Mouse (Mus musculus) liver, embryonic 13.5 days (tissue): Measurements from ENCODE around the gene Nptx1. TPM values are rescaled to one million over a fixed set of nuclear protein-coding genes. Genes with fewer than 3 reads are reported as not detected.

ENCODE experiments used
- ATAC-seq: fragments of 200-750 bp; cut with Nextera tagmentation; 2 replicates; pipeline ENCODE4 v1.8.0; 2017; ENCODE audit warnings: low read depth, mild to moderate bottlenecking, moderate number of reproducible peaks, moderate library complexity
- DNase-seq: peaks from one replicate; pipeline ENCODE4 v3.0.0; 2022
- H3K27ac ChIP-seq: fragments of 300-500 bp; sonication (generic); 2 replicates; pipeline ENCODE4 v1.5.1; 2015; ENCODE audit warnings: moderate library complexity, mild to moderate bottlenecking, inconsistent platforms
- H3K27me3 ChIP-seq: fragments of 300-500 bp; sonication (generic); 2 replicates; pipeline ENCODE4 v1.6.1; 2015; ENCODE audit warnings: mild to moderate bottlenecking, inconsistent platforms
- H3K36me3 ChIP-seq: fragments of 300-500 bp; sonication (generic); 2 replicates; pipeline ENCODE4 v1.6.1; 2015; ENCODE audit warnings: mild to moderate bottlenecking, inconsistent platforms
- H3K4me1 ChIP-seq: fragments of 300-500 bp; sonication (generic); replicated peaks from 2 replicates; pipeline ENCODE4 v1.6.1; 2015; ENCODE audit warnings: inconsistent platforms
- H3K4me2 ChIP-seq: fragments of 300-500 bp; sonication (generic); 2 replicates; pipeline ENCODE4 v1.6.1; 2015; ENCODE audit warnings: inconsistent platforms, mild to moderate bottlenecking, moderate library complexity
- H3K4me3 ChIP-seq: fragments of 300-500 bp; sonication (generic); replicated peaks from 2 replicates; pipeline ENCODE4 v1.5.1; 2015; ENCODE audit warnings: mild to moderate bottlenecking, inconsistent platforms
- H3K9ac ChIP-seq: fragments of 300-500 bp; sonication (generic); 2 replicates; pipeline ENCODE4 v1.6.1; 2015; ENCODE audit warnings: mild to moderate bottlenecking, inconsistent platforms
- H3K9me3 ChIP-seq: fragments of 300-500 bp; sonication (generic); replicated peaks from 2 replicates; pipeline ENCODE4 v1.6.1; 2016; ENCODE audit warnings: inconsistent platforms
- WGBS: fragments of 180-500 bp; shearing (Covaris S2); methylation state at CpG from one replicate; pipeline ENCODE4 v1.1.7; 2015; ENCODE audit not compliant: insufficient replicate concordance; 5-methylcytosine and 5-hydroxymethylcytosine counted together
- polyA plus RNA-seq: library from polyadenylated mRNA; unstranded; fragments of >200 nt; fragmentation: Nextera tagmentation; extraction: Ambion mirVana; gene quantifications from 2 replicates; pipeline ENCODE4 v1.2.1, GENCODE M21; 2015

The Nptx1 gene
- polyA plus RNA-seq, 1 experiment from 2014 or later: 0.05 TPM

DNA sequence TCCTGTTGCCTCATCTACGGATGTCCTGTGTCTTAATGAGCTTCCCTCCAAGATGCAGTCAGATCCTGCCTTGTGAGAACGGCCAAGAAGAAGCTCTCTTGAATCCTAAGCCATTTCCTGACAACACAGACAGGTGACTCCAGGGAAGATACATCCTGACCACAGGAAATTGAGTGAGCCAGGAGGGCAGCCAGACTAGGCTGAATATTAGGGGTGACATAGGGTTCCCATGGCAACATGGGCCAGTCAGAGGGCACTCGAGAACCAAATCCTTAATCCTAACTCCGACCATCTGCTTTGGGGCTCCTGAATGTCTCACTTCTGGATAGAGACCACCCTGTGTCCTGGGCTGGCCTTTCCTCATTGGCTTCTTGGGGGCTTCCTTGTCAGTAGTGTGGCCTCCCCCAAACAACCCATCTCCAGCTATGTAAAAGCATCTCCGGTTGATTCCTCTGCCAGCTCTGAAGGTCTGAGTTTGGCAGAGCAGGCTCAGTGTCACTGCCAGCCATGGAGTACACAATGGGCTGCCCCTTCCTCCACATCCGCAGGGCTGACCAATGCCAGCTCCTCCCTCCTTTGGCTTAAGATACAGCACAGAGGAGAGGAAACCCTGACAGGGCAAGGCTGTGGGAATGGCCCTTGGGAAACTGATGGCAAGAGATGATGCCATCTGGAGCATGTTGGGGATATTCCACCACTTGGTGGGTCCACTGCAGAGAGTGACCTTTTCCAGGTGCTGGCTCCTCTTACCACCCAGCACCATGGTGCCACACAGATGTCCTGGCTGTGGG, 25.4 kb downstream of the Nptx1 start:
- H3K27me3 ChIP-seq: peaks cover 9% of the 10 kb centered on the region; the same call in 1 of the 2 replicates
- H3K4me1 ChIP-seq: peaks cover 7% of the 10 kb centered on the region
- ATAC-seq (no peak), DNase-seq (no peak)
- H3K9me3 ChIP-seq: no peaks in the 10 kb centered on the region
- WGBS: 59% methylated on average over 6 of the region's 6 CpGs
- H3K36me3 ChIP-seq: no peaks in the 10 kb centered on the region
- H3K9ac ChIP-seq: no peak overlapping the region
- H3K4me2 ChIP-seq: no peak overlapping the region
- H3K4me3 ChIP-seq: no peak overlapping the region
- no peak overlapping the region for H3K27ac ChIP-seq

- H3K4me2 ChIP-seq: no peak overlapping the region
- no peak overlapping the region for H3K4me3 ChIP-seq
- H3K36me3 ChIP-seq: no peaks in the 10 kb centered on the region
- ATAC-seq (no peak), DNase-seq (no peak)
- H3K9ac ChIP-seq: no peak overlapping the region
- H3K27ac ChIP-seq: no peak overlapping the region
- peaks cover 7% of the 10 kb centered on the region for H3K4me1 ChIP-seq
- H3K9me3 ChIP-seq: no peaks in the 10 kb centered on the region
- H3K27me3 ChIP-seq: peaks cover 23% of the 10 kb centered on the region
Observed at GRCm38 (mm10) chr11:119520713-119521063, 26.9 kb downstream of the Nptx1 start.

GRCm38 (mm10) chr11:119520005-119520712, 27.4 kb downstream of the Nptx1 start:
- H3K4me1 ChIP-seq: peaks cover 7% of the 10 kb centered on the region
- no peaks in the 10 kb centered on the region for H3K9me3 ChIP-seq
- H3K27ac ChIP-seq: no peak overlapping the region
- H3K27me3 ChIP-seq: peaks cover 28% of the 10 kb centered on the region
- no peak overlapping the region for H3K9ac ChIP-seq
- H3K4me2 ChIP-seq: no peak overlapping the region
- ATAC-seq: no peak
- no peaks in the 10 kb centered on the region for H3K36me3 ChIP-seq
- WGBS: 42% methylated on average over 5 of the region's 5 CpGs
- no peak overlapping the region for H3K4me3 ChIP-seq
- DNase-seq: no peak

DNA sequence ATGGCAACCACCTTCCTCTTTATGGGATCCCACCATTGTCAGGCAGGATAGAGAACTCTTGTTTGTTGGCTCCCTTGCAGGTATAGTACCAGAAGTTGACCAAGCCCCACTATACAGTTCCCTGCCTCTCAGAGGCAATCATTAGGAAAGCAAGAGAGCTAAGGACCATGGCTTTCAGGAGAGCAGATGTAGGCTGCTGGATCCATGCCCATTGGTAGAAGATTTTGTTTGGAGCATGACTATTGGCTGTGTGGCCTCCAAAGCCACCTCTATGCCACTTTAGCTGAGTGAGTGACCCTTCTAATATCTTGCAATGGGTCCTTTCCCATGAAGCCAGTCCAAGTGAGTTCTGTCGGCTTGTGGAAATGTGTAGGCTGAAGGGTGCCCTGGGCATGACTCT, 28.2 kb downstream of the Nptx1 start:
- Histone ChIP-seq H3K4me1 (peaks cover 3% of the 10 kb centered on the region; the same call in 1 of the 2 replicates), H3K4me3 (no peak overlapping the region), H3K4me2 (no peak overlapping the region), H3K36me3 (no peaks in the 10 kb centered on the region), H3K9ac (no peak overlapping the region), H3K27me3 (peaks cover 36% of the 10 kb centered on the region), H3K27ac (no peak overlapping the region), H3K9me3 (no peaks in the 10 kb centered on the region)
- WGBS: 70% methylated on average over 1 of the region's 1 CpGs
- ATAC-seq: no peak
- DNase-seq: no peak

- no peak overlapping the region for H3K4me2 ChIP-seq
- no peaks in the 10 kb centered on the region for H3K36me3 ChIP-seq
- ATAC-seq: no peak
- H3K9me3 ChIP-seq: no peaks in the 10 kb centered on the region
- peaks cover 61% of the 10 kb centered on the region for H3K27me3 ChIP-seq
- no peak overlapping the region for H3K9ac ChIP-seq
- no peak overlapping the region for H3K27ac ChIP-seq
- H3K4me1 ChIP-seq: peaks cover 6% of the 10 kb centered on the region; the same call in 1 of the 2 replicates
- DNase-seq: no peak
- WGBS: 61% methylated on average over 12 of the region's 12 CpGs
- no peak overlapping the region for H3K4me3 ChIP-seq
Observed at GRCm38 (mm10) chr11:119516677-119517361, 30.7 kb downstream of the Nptx1 start.

DNA sequence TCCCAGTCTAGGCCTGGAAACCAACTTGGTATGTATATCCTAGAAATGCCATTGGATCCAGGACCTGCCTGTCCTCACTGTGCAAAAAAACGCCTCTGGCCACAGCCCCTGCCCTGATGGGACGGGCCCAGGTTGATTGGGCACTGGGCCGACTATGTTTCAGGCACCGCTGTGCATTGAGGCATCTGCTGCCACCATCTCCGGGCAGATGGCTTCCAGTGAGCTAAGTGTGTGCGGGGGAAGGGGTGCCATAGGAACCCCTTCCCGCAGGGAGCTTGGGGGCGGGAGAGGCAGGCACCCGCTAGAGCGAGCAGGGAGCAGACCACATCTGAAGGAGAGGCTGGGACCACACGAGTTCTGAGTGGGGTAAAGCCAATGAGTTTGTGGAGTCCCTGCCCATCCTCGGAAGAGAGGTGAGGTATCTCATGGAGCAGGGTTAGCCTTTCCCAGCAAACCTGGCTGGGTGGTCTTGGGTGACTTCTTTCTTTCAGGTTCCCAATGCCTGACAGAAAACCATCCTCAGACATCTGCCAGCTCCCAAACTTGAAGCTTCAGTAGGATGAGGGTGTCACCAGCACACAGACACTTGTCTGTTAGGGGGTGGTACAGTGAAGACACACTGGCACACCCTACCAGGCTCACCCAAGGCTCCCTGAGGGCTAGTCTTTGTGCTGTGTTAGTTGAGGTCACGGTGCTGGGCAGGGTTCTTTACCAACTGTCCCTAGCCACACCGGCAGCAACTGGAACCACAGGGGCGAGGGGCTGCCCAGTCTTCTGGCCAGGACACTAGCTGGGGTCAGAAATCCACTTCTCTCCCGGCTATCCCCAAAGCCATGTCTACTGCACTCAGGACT, 31.5 kb downstream of the Nptx1 start:
- 56% methylated on average over 16 of the region's 16 CpGs for WGBS
- ATAC-seq: no peak

DNA sequence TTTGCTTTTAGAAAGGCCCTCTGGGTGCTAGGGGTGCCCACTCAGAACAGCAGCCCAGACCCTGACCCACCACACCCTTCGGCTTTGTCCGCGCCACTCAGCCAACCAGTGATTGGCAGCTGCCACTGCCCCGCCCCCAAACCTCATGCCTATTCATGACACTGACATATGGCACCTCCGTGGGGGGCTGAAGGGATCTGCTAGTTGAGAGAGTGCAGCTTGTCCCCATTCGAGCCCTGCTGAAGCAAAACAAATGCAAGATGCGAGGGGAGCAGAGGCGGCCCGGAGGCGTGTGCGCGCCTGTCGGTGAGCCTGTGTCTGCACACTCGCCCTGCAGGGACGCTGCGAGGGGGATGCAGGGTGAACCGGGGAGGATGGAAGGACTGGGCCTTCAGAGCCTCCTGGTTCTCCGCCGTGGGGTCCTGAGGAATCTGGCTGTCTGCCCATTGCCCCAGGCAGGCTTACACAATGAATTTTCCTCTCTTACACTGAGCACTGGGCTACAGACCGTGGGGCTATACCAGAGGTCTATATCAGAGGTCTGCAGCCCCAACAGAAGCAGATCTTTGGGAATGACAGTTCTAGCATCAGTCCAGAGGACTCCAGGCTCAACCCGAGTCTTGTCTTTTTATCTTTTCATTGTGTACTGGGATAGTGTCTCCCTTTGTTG, 32.5 kb downstream of the Nptx1 start:
- ATAC-seq (no peak), DNase-seq (no peak)
- Histone ChIP-seq H3K27ac (no peak overlapping the region), H3K4me2 (peak overlapping the region; percentile 28), H3K9me3 (no peaks in the 10 kb centered on the region), H3K27me3 (peaks cover 61% of the 10 kb centered on the region), H3K36me3 (no peaks in the 10 kb centered on the region), H3K4me3 (no peak overlapping the region), H3K4me1 (0 out of 2 replicates have a peak, but pooled peaks cover 2% of the 10 kb centered on the region), H3K9ac (no peak overlapping the region)
- 7% methylated on average over 21 of the region's 21 CpGs for WGBS

More for the DNA sequence above, 31.5 kb downstream of the Nptx1 start:
- Histone ChIP-seq H3K36me3 (no peaks in the 10 kb centered on the region), H3K27me3 (peaks cover 61% of the 10 kb centered on the region), H3K4me1 (peaks cover 6% of the 10 kb centered on the region; the same call in 1 of the 2 replicates), H3K27ac (no peak overlapping the region), H3K4me3 (no peak overlapping the region), H3K9ac (no peak overlapping the region), H3K9me3 (no peaks in the 10 kb centered on the region), H3K4me2 (no peak overlapping the region)
- DNase-seq: no peak

- no peaks in the 10 kb centered on the region for H3K36me3 ChIP-seq
- no peak overlapping the region for H3K27ac ChIP-seq
- H3K9ac ChIP-seq: no peak overlapping the region
- H3K27me3 ChIP-seq: peaks cover 61% of the 10 kb centered on the region
- H3K9me3 ChIP-seq: no peaks in the 10 kb centered on the region
- no peak overlapping the region for H3K4me3 ChIP-seq
- H3K4me1 ChIP-seq: 0 out of 2 replicates have a peak, but pooled peaks cover 2% of the 10 kb centered on the region
- WGBS: 45% methylated on average over 16 of the region's 16 CpGs
- DNase-seq (no peak), ATAC-seq (no peak)
- no peak overlapping the region; the same call in 1 of the 2 replicates for H3K4me2 ChIP-seq
Observed at GRCm38 (mm10) chr11:119514108-119514860, 33.3 kb downstream of the Nptx1 start.

- H3K4me1 ChIP-seq: 0 out of 2 replicates have a peak, but pooled peaks cover 2% of the 10 kb centered on the region
- H3K27me3 ChIP-seq: peaks cover 58% of the 10 kb centered on the region
- no peak overlapping the region for H3K9ac ChIP-seq
- ATAC-seq (no peak), DNase-seq (no peak)
- WGBS: 32% methylated on average over 9 of the region's 9 CpGs
- no peak overlapping the region for H3K4me2 ChIP-seq
- H3K9me3 ChIP-seq: no peaks in the 10 kb centered on the region
- no peak overlapping the region for H3K4me3 ChIP-seq
- H3K27ac ChIP-seq: no peak overlapping the region
- H3K36me3 ChIP-seq: no peaks in the 10 kb centered on the region
Observed at GRCm38 (mm10) chr11:119513038-119513659, 34.4 kb downstream of the Nptx1 start.
